Mouse (Mus musculus): ENCODE results near the gene Gm6034.
A peak's percentile ranks its signal among the peaks of the same experiment; 100 is the strongest.
"Not testable (repeated sequence)": the region's sequence is repeated elsewhere in the genome, so short reads cannot be mapped to it uniquely, and the experiment has no call there.

The Gm6034 gene

DNA sequence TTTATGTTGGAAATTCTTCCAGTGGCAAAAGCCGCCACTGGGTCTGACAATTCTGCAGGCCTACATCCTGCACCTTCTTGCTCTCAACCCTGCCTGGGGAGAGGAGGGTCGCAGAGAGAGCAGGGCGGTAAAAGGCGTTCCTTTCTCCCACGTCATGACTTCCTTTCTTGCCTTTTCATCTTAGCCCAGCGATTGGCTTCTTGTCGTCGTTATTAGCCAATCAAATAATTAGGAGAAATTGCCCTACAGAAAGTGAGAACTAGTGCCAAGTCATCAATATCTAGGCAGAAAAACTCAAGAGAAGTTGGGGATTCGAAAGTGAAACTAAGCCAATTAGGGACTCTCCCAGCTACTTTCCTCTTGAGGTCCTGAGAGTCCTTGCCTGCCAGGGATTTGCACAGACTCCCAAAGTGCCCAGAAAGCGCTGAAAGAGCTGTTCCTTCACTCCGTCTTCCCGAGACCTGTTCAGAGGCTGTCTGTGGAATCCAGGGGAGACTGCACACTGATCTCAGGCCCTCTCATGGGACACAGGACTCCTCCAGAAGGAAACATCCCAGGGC lies at the start of gene Gm6034, which contains the start of gene H2-T22:
Gm6034 (plus strand) TSS at position 352 of the 560 bp plus-strand sequence.
H2-T22 (minus strand) TSS at position 138 of the 560 bp plus-strand sequence.
- DNase-seq (ENCODE audit: extremely low read depth, low read depth), result peak; percentile 99

DNA sequence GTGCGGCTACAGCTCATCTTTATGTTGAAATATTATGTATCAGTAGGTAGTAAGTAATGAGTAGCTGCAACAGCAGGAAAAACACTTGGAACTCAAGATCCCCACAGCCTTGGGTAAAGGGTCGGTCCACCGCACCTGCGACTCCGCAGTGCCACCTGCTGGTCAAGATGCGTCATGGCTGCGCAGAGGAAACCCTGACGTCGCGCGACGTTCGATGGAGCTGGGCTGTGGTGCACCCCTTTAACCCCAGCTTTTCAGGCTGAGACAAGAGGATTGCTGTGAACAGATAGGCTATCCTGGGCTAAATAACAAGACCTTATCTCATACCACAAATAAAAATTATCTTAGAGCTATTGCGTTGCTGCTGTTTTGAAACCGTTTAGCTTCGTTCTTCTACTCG lies 49.1 kb upstream of the Gm6034 start:
- no peak for DNase-seq (ENCODE audit: extremely low read depth, low read depth)

- peak; percentile 92 for DNase-seq (ENCODE audit: extremely low read depth, low read depth)
Observed at GRCm38 (mm10) chr17:35994175-35994878, 48.4 kb upstream of the Gm6034 start.

DNA sequence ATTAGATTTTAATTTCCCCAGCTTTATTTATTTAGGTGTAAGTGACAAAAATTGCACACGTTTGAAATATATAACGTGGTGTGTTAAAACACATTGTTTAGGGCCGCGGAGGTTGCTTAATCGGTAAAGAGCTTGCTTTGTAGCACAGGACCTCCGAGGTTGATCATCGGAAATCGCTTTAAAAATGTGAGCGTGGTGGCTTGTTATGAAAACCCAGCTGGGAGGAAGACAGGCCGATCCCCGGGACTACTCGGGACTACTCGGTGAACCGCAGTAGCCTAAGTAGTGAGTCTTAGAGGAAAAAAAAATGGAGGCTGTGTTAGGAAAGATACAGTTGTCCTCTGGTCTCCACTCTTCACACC lies 47.9 kb upstream of the Gm6034 start:
- no peak for DNase-seq (ENCODE audit: extremely low read depth, low read depth)

DNA sequence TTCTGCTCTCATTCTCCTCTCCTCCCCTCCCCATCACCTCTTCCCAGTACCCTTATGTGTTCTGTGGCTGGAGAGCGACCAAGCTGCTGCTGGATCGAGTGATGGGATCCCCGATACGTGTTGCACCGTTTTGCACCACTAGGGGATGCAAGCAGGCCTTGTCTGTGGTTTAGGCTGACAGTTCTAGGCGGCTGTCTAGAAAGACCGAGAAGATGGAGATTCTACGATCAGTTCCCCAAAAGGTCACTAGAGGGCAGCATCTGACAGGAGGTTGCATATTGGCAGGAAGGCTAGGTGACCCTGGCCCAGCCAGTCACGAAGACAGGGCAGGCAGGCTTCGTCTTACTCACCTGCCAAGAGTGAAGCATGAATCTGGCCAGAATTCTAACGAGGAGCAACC lies 45.8 kb upstream of the Gm6034 start:
- DNase-seq (ENCODE audit: extremely low read depth, low read depth), result peak; percentile 94

DNA sequence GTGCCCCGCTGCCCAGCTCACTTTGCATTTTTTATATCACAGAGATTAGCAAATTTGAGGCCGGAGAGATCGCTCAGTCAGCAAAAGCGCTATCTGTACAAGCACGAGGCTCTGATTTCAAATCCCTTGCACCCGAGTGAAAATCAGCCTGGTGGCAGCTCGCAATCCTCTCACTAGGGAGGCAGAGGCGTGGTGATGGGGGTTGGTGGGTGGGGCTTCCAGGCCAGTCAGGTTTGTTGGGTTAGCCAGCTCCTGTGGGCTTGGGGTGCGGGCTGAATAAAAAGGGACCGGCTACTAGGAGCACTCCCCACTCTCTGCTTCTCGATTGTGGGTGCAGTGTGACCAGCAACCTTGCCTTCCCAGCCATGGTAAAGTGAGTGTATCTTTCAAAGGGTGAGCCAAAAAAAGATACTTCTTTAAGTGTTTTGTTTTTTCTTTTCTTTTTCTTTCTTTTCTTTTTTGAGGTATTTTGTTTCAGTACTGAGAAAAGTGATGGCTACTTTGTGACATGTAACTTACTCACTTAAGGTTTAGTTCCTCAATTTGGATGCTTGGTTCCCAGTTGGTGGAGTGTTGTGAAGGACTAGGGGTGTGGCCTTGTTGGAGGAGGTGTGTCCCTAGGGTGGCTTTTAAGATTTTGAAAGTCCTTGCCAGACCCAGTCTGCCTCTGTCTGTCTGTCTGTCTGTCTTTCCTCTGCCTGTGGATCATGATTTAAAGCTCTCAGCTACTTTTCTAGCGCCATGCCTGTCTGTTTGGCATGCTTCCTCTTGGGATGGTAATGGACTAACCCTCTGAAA lies 44.8 kb upstream of the Gm6034 start:
- DNase-seq (ENCODE audit: extremely low read depth, low read depth), result peak; percentile 93

DNA sequence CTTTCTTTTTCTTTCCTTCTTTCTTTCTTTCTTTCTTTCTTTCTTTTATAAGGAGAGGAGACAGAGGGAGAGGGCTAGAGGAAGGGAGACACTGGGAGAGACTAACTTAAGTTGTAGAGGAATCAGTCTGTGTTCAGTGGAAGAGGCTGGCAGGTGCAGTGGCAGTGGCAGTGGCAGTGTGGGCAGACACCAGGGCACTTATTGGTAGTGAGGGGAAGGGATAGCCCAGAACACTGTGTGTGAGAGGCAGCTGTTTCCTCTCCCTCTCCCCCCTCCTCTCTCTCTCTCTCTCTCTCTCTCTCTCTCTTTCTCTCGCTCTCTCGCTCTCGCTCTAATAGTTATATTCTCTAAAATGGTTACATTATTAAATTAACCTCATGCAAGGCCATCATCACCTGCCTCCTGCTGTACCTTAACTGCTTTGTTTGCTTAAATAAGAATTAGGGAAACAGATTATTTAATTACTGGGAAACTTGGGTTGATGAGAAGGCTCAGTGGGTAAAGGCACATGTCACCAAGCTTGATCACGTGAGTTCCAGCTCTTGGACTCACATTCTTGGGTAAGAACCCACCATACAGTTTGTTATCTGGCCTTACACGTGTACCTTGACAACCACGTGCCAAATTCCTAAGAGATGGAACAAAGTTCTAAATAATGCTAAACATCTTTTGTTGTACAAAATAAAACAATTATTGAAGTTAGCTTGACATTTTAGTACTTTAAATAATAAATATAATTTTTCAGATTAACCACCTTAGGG lies 44.0 kb upstream of the Gm6034 start:
- DNase-seq (ENCODE audit: extremely low read depth, low read depth), result no peak

DNA sequence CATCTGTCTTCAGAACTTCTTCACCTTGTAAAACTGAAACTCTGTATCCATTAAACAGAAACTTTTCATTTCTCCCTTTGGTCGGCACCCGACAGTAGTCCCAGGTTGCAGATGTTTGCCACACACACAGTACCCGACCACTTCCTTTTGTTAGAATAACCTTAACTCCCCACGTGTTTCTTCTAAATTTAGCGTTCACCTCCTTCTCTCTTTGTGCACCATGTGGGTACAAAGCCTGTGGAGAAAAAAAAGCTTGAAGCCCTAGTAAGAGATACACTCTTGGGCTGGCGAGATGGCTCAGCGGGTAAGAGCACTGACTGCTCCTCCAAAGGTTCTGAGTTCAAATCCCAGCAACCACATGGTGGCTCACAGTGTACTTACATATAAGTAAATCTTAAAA lies 43.4 kb upstream of the Gm6034 start:
- DNase-seq (ENCODE audit: extremely low read depth, low read depth), result no peak

GRCm38 (mm10) chr17:36000349-36000748 lies 42.4 kb upstream of the Gm6034 start:
- DNase-seq (ENCODE audit: extremely low read depth, low read depth), result no peak

GRCm38 (mm10) chr17:36001121-36001897 lies 41.5 kb upstream of the Gm6034 start:
- DNase-seq (ENCODE audit: extremely low read depth, low read depth), result no peak

GRCm38 (mm10) chr17:36001966-36002365 lies 40.8 kb upstream of the Gm6034 start:
- peak; percentile 98 for DNase-seq (ENCODE audit: extremely low read depth, low read depth)

DNA sequence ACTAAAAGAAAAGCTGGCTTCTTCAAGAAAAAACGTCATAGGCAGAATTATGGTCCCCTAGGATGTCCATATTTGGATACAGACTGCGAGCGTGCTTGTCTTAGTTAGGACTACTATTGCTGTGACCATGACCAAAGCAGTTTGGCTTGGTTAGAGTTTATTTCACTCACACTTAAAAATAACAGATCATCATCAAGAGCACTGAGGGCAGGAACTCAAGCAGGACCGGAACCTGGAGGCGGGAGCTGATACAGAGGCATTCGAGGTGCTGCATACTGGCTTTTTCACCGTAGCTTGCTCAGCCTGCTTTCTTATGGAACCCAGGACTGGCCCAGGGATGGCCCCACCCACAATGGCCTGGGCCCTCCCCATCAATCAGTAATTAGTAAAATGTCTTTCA lies 39.4 kb upstream of the Gm6034 start:
- DNase-seq (ENCODE audit: extremely low read depth, low read depth), result no peak

DNA sequence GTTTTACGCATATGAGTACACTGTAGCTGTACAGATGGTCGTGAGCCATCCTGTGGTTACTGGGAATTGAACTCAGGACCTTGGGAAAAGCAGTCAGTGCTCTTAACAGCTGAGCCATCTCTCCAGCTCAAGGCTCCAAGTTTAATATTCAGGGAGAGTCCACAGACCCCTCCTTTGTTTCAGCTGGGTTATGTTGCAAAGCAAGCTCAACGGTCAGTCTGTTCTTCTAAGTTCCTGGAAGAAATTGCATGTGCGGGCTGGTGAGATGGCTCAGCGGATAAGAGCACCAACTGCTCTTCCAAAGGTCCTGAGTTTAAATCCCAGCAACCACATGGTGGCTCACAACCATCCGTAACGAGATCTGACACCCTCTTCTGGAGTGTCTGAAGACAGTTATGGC lies 38.4 kb upstream of the Gm6034 start:
- DNase-seq (ENCODE audit: extremely low read depth, low read depth), result not testable (repeated sequence)

GRCm38 (mm10) chr17:36014977-36015376 lies 27.8 kb upstream of the Gm6034 start:
- no peak for DNase-seq (ENCODE audit: extremely low read depth, low read depth)

DNA sequence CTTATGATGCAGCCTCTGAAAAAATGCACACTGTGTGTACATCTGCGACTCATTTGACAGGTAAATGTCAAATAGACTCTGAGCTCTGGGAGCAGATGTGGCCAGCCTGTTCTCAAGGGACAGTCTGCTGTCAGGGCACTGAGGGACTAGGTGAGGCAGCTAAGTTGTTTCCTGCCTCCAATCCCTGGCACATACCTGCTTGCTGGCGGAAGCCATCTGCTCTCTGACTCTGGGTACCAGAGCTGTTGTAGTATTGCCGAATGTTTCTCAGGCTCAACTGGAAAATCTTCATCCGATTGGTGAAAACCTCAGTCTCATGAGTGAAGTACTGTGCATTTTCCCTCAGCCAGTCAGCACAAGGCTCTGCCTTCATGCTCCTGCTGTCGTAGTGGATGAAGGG lies 25.7 kb upstream of the Gm6034 start:
- DNase-seq (ENCODE audit: extremely low read depth, low read depth), result no peak

- no peak for DNase-seq (ENCODE audit: extremely low read depth, low read depth)
Observed at GRCm38 (mm10) chr17:36018979-36019378, 23.8 kb upstream of the Gm6034 start.

- DNase-seq (ENCODE audit: extremely low read depth, low read depth), result no peak
Observed at GRCm38 (mm10) chr17:36019519-36019918, 23.2 kb upstream of the Gm6034 start.

GRCm38 (mm10) chr17:36020191-36021073 lies 22.3 kb upstream of the Gm6034 start, which contains the start of gene H2-T24:
TSS of gene H2-T24 (minus strand) at chr17:36020560.
- DNase-seq (ENCODE audit: extremely low read depth, low read depth), result peak; percentile 97

DNA sequence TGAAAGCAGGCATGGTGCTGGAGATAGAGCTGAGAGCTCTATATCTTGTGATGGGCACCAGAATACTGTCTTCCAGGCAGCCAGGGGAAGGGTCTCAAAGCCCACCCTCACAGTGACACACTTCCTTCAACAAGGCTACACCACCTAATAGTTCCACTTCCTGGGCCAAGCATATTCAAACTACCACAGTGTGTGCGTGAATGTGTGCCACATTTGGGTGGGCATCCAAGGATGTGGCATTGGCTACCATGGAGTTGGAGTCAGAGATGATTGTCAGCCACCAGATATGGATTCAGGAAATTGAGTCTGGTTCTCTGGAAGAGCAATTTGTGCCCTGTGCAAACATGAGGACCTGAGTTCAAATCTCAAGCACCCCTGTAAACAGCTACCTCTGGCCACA lies 21.5 kb upstream of the Gm6034 start:
- DNase-seq (ENCODE audit: extremely low read depth, low read depth), result no peak

GRCm38 (mm10) chr17:36022098-36022497 lies 20.7 kb upstream of the Gm6034 start:
- no peak for DNase-seq (ENCODE audit: extremely low read depth, low read depth)

All from MEL-GATA-1-ER (cell line).